8 mouse cellular contexts compared by ENCODE assay signal in genomic region chr2:57115181-57115863, GRCm38 (mm10). TPM values are rescaled to one million over a fixed set of nuclear protein-coding genes. Genes with fewer than 3 reads are reported as not detected.
DNase-seq lines count a peak whose midpoint lies in the region; ATAC-seq lines count a peak whose summit lies in the region.

No protein-coding gene starts in this region.

- peak; percentile 42 for DNase-seq in retina, embryonic 14.5 days (ENCODE audit: low spot score)
- no peak for DNase-seq in retina, postnatal 1 day
- peak; percentile 39 to 52 for DNase-seq in cerebellum, postnatal 14 days
- no peak for DNase-seq in midbrain, embryonic 14.5 days
- no peak for DNase-seq in layer of hippocampus, adult 9-11 months
- DNase-seq in layer of hippocampus, postnatal 14 days (ENCODE audit: low spot score in 2 of 2) = no peak
- DNase-seq in adrenal gland, postnatal 4 days (ENCODE audit: low spot score in 2 of 2) = no peak

- H3K4me1 ChIP-seq in hindbrain, embryonic 15.5 days (replicated peaks) = peaks cover 51% of the 10 kb centered on the region
- H3K4me1 ChIP-seq in midbrain, embryonic 14.5 days (ENCODE audit: control insufficient read depth, insufficient read depth, low read length) = peaks cover 18% of the 10 kb centered on the region; the same call in 1 of the 2 replicates

- H3K27ac ChIP-seq in hindbrain, embryonic 15.5 days (replicated peaks) = no peak overlapping the region
- no peak overlapping the region for H3K27ac ChIP-seq in midbrain, embryonic 14.5 days (replicated peaks; ENCODE audit: low read depth, low read length)

- H3K27me3 ChIP-seq in hindbrain, embryonic 15.5 days = peaks cover 39% of the 10 kb centered on the region
- H3K27me3 ChIP-seq in midbrain, embryonic 14.5 days (ENCODE audit: control insufficient read depth, insufficient read depth, low read length) = peaks cover 68% of the 10 kb centered on the region

- peak overlapping the region; percentile 72 for H3K4me3 ChIP-seq in hindbrain, embryonic 15.5 days
- H3K4me3 ChIP-seq in midbrain, embryonic 14.5 days (replicated peaks; ENCODE audit: low read depth, low read length) = peak overlapping the region; percentile 65

- no peaks in the 10 kb centered on the region for H3K9me3 ChIP-seq in hindbrain, embryonic 15.5 days
- H3K9me3 ChIP-seq in midbrain, embryonic 14.5 days (ENCODE audit: control insufficient read depth, low read length) = no peaks in the 10 kb centered on the region

- whole genome bisulfite sequencing in hindbrain, embryonic 15.5 days = under 1% methylated on average over 25 of the region's 25 CpGs
- WGBS in midbrain, embryonic 14.5 days = 0% methylated on average over 25 of the region's 25 CpGs

- H3K9ac ChIP-seq in hindbrain, embryonic 15.5 days = peak overlapping the region; percentile 50
- H3K9ac ChIP-seq in midbrain, embryonic 14.5 days (replicated peaks; ENCODE audit: low read length) = peak overlapping the region; percentile 39; the same call in 1 of the 2 replicates

- peak overlapping the region; percentile 95 for H3K4me2 ChIP-seq in hindbrain, embryonic 15.5 days
- H3K4me2 ChIP-seq in midbrain, embryonic 14.5 days (ENCODE audit: low read length) = peak overlapping the region; percentile 95

- no peaks in the 10 kb centered on the region for H3K36me3 ChIP-seq in hindbrain, embryonic 15.5 days
- H3K36me3 ChIP-seq in midbrain, embryonic 14.5 days (ENCODE audit: control insufficient read depth, insufficient read depth, low read length) = no peaks in the 10 kb centered on the region

- peak; percentile 27 for ATAC-seq in hindbrain, embryonic 15.5 days (ENCODE audit: low FRiP score, low read depth)
- peak; percentile 10; the same call in 1 of the 2 replicates for ATAC-seq in midbrain, embryonic 14.5 days (ENCODE audit: low FRiP score, low TSS enrichment)

RNA-seq across cellular contexts. Expression of gene Nr4a2, which starts 8.5 kb away (rescaled TPM):
- 16.6 and 24.7 TPM in 2 replicates for polyA plus RNA-seq in hindbrain, embryonic 15.5 days (2015; fragmentation: Nextera tagmentation; extraction: Ambion mirVana)
- polyA plus RNA-seq in midbrain, embryonic 14.5 days (2014; fragmentation: Nextera tagmentation; extraction: Ambion mirVana) = 23.8 and 30.9 TPM in 2 replicates
- 10 to 100 TPM; 29.7 to 41.7 TPM for total RNA-seq in layer of hippocampus, postnatal 14 days (2021)
- 1 to 10 TPM; 6.6 to 7.6 TPM for total RNA-seq in adrenal gland, postnatal 4 days (2021)

Comparison
In these comparisons a context has a peak if more than half of its experiments do, and no peak if none do; other contexts are left out.
1. DNase-seq: peak in retina, embryonic 14.5 days (single experiment) and cerebellum, postnatal 14 days (2 of 2); none in retina, postnatal 1 day (single experiment), midbrain, embryonic 14.5 days (single experiment), layer of hippocampus, adult 9-11 months (single experiment), layer of hippocampus, postnatal 14 days (0 of 2) and adrenal gland, postnatal 4 days (0 of 2).